Mouse (Mus musculus) brain, embryonic 14.5 days (tissue): ENCODE measurements at regions not wholly inside any gene's neighbourhood (a gene's known extent, or its start where the extent isn't known, plus 50 kb on each side); places are given as distances from the start of the nearest gene placed in this dataset.

Source experiments
- CTCF ChIP-seq: fragments of 200-500 bp; IDR thresholded peaks from 2 replicates; pipeline ENCODE4 v1.5.1; 2012; ENCODE audit warnings: inconsistent platforms, mild to moderate bottlenecking, moderate library complexity, borderline replicate concordance; ENCODE audit not compliant: insufficient read depth, insufficient read length; ENCODE audit errors: extremely low read depth
- POLR2A ChIP-seq: fragments of 200-500 bp; IDR thresholded peaks from 2 replicates; pipeline ENCODE4 v1.6.1; 2012; ENCODE audit warnings: mild to moderate bottlenecking, inconsistent platforms, borderline replicate concordance; ENCODE audit not compliant: poor library complexity, insufficient read depth, insufficient read length, severe bottlenecking; ENCODE audit errors: extremely low read depth

- TF ChIP-seq POLR2A: no peak
- TF ChIP-seq CTCF: no peak
Observed at GRCm38 (mm10) chr10:53437724-53438123, 58.0 kb upstream of the Cep85l start.
